Mouse (Mus musculus): Measurements from ENCODE around the gene Cxcr2. TPM values are rescaled to one million over a fixed set of nuclear protein-coding genes. Genes with fewer than 3 reads are reported as not detected.
"Not testable (repeated sequence)": the region's sequence is repeated elsewhere in the genome, so short reads cannot be mapped to it uniquely, and the experiment has no call there.

Gene Cxcr2
- polyA plus RNA-seq, 1 experiment from 2014 or later, result 0.07 TPM

DNA sequence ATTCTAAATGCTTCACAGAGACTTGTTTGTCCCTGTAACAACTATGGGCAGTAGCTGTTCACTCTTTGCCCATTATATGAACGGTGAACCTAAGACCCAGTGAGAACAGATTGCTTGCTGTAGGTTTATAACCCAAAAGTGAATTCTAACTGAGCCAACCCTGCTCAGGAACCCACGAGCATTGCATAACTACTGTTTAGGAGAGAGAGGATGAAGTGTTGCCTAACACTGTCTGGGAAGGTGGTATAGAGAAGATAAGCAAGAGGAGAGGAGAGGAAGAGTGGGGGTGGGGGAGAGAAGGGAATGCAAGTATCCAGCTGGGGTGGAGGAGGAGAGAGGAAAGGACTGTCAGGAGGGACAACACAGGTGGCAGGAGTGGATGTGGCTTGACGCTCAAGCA, 2.7 kb upstream of the Cxcr2 start:
- H3K4me2 ChIP-seq (replicated peaks; ENCODE audit: low read depth), result no peak overlapping the region
- WGBS, result 48% methylated on average over 3 of the region's 3 CpGs
- H3K27me3 ChIP-seq (replicated peaks; ENCODE audit: control insufficient read depth, insufficient read depth, low read length), result no peaks in the 10 kb centered on the region
- H3K4me1 ChIP-seq (replicated peaks; ENCODE audit: control insufficient read depth, insufficient read depth, low read length), result no peaks in the 10 kb centered on the region
- no peaks in the 10 kb centered on the region for H3K36me3 ChIP-seq (ENCODE audit: control insufficient read depth, insufficient read depth)
- H3K4me3 ChIP-seq (ENCODE audit: low read depth, low read length), result no peak overlapping the region
- no peak for TF ChIP-seq CTCF (IDR thresholded peaks at IDR 0.05; ENCODE audit: low read depth)
- no peak overlapping the region for H3K9ac ChIP-seq (ENCODE audit: low read depth, low read length)
- no peak overlapping the region for H3K27ac ChIP-seq (ENCODE audit: low read depth, low read length)
- no peak for ATAC-seq
- H3K9me3 ChIP-seq (ENCODE audit: control insufficient read depth), result no peaks in the 10 kb centered on the region

DNA sequence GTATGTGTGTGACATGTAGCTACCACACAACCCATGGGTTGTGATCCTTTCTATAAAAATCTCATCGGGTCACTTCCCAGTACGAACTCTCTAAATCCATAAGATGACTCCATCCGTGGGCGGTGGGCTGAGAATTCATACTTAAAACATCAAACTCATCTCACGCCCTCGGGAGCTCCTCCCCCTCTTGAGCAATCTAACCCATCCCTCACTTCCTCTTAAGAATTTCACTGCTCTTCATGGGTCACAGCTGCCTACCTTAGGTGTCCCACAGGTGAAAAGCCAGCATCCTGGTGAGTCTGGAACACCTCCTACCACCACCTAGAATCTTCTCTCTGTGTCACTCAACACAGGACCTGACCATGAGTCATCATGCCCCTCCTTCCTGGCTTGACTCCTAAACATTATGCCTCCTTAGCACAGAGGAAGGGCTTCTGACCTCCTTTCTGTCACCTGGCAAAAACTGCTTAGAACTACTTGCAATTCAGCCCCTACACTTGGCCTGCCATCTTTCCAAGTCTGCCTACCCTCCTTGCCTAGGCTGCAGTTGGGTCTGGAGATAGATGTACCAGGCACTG, 1.7 kb downstream of the Cxcr2 start:
- TF ChIP-seq CTCF (IDR thresholded peaks at IDR 0.05; ENCODE audit: low read depth), result no peak
- no peak overlapping the region for H3K4me3 ChIP-seq (ENCODE audit: low read depth, low read length)
- no peak overlapping the region for H3K27ac ChIP-seq (ENCODE audit: low read depth, low read length)
- no peak overlapping the region for H3K9ac ChIP-seq (ENCODE audit: low read depth, low read length)
- no peaks in the 10 kb centered on the region for H3K36me3 ChIP-seq (ENCODE audit: control insufficient read depth, insufficient read depth)
- H3K4me2 ChIP-seq (replicated peaks; ENCODE audit: low read depth), result no peak overlapping the region
- H3K27me3 ChIP-seq (replicated peaks; ENCODE audit: control insufficient read depth, insufficient read depth, low read length), result no peaks in the 10 kb centered on the region
- 76% methylated on average over 6 of the region's 6 CpGs for WGBS
- no peaks in the 10 kb centered on the region for H3K4me1 ChIP-seq (replicated peaks; ENCODE audit: control insufficient read depth, insufficient read depth, low read length)
- H3K9me3 ChIP-seq (ENCODE audit: control insufficient read depth), result no peaks in the 10 kb centered on the region
- ATAC-seq, result no peak

DNA sequence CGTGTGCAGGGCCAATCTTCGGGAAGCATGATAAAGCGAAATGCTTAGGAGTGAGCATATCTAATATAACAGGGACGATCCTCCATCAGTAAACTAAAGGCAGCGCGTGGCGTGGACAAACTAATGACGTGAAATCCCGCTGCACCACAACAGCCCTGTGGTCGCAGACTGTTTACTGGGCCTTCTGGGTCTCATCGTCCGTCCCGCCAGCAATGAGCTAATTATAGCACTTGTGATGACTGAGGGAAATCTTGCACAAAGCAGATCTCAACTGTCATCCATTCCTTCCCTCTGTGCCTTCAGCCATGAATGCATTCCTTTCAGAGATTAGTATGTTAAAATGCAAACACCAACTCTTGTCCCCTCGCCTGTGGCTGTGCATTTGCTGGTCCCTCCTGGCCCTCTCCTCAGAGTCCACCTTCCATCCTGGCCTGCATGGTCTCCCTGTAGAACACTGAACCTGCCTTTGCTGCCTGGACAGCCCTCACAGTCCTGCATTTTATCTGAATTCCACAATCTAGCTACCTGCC, 2.7 kb downstream of the Cxcr2 start:
- WGBS, result 67% methylated on average over 14 of the region's 14 CpGs
- Histone ChIP-seq H3K27me3 (replicated peaks; ENCODE audit: control insufficient read depth, insufficient read depth, low read length) (no peaks in the 10 kb centered on the region), H3K4me3 (ENCODE audit: low read depth, low read length) (no peak overlapping the region), H3K4me2 (replicated peaks; ENCODE audit: low read depth) (no peak overlapping the region), H3K36me3 (ENCODE audit: control insufficient read depth, insufficient read depth) (no peaks in the 10 kb centered on the region), H3K27ac (ENCODE audit: low read depth, low read length) (no peak overlapping the region), H3K4me1 (replicated peaks; ENCODE audit: control insufficient read depth, insufficient read depth, low read length) (no peaks in the 10 kb centered on the region), H3K9me3 (ENCODE audit: control insufficient read depth) (no peaks in the 10 kb centered on the region), H3K9ac (ENCODE audit: low read depth, low read length) (no peak overlapping the region)
- no peak for ATAC-seq
- no peak for TF ChIP-seq CTCF (IDR thresholded peaks at IDR 0.05; ENCODE audit: low read depth)

DNA sequence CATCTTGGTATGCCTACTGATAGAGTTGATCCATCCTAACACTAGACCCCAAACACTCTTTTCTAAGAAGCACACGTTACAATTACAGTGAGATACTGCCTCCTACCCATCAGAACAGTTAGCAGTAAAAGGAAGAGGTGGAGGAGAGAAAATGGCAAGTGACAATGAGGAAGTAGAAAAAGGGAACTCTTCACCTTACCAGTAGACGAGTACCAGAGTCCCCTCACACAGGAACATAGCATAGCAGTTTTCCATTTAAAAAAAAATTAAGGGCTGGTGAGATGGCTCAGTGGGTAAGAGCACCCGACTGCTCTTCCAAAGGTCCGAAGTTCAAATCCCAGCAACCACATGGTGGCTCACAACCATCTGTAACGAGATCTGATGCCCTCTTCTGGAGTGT, 5.8 kb downstream of the Cxcr2 start:
- not testable (repeated sequence) for H3K4me1 ChIP-seq (replicated peaks; ENCODE audit: control insufficient read depth, insufficient read depth, low read length); H3K4me3 ChIP-seq (ENCODE audit: low read depth, low read length); H3K27ac ChIP-seq (ENCODE audit: low read depth, low read length); ATAC-seq; H3K4me2 ChIP-seq (replicated peaks; ENCODE audit: low read depth); H3K9ac ChIP-seq (ENCODE audit: low read depth, low read length); H3K36me3 ChIP-seq (ENCODE audit: control insufficient read depth, insufficient read depth); H3K9me3 ChIP-seq (ENCODE audit: control insufficient read depth); H3K27me3 ChIP-seq (replicated peaks; ENCODE audit: control insufficient read depth, insufficient read depth, low read length)
- WGBS, result 72% methylated on average over 4 of the region's 5 CpGs

DNA sequence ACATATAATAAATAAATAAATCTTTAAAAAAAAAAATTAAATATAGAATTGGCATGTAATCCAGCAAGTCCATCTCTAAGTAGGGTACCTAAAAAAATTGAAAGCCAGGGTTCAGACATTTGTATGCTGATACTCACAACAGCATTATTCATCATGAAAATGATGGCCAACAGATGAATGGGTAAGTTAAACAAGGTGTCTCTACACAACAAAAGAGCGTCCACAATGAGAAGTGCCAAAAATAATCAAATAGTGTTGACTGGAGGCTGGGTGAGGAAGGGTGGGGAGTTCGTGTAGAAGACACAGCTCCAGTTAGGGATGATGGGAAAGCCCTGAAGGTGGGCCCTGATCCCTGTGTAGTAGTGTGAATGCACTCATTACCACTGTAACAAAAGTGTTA, 6.2 kb downstream of the Cxcr2 start:
- no peak overlapping the region for H3K4me3 ChIP-seq (ENCODE audit: low read depth, low read length)
- no peaks in the 10 kb centered on the region for H3K36me3 ChIP-seq (ENCODE audit: control insufficient read depth, insufficient read depth)
- H3K27me3 ChIP-seq (replicated peaks; ENCODE audit: control insufficient read depth, insufficient read depth, low read length), result no peaks in the 10 kb centered on the region
- TF ChIP-seq CTCF (IDR thresholded peaks at IDR 0.05; ENCODE audit: low read depth), result no peak
- ATAC-seq, result no peak
- no peak overlapping the region for H3K27ac ChIP-seq (ENCODE audit: low read depth, low read length)
- no peak overlapping the region for H3K4me2 ChIP-seq (replicated peaks; ENCODE audit: low read depth)
- H3K9ac ChIP-seq (ENCODE audit: low read depth, low read length), result no peak overlapping the region
- H3K9me3 ChIP-seq (ENCODE audit: control insufficient read depth), result no peaks in the 10 kb centered on the region
- H3K4me1 ChIP-seq (replicated peaks; ENCODE audit: control insufficient read depth, insufficient read depth, low read length), result no peaks in the 10 kb centered on the region
- WGBS, result 64% methylated on average over 2 of the region's 2 CpGs

DNA sequence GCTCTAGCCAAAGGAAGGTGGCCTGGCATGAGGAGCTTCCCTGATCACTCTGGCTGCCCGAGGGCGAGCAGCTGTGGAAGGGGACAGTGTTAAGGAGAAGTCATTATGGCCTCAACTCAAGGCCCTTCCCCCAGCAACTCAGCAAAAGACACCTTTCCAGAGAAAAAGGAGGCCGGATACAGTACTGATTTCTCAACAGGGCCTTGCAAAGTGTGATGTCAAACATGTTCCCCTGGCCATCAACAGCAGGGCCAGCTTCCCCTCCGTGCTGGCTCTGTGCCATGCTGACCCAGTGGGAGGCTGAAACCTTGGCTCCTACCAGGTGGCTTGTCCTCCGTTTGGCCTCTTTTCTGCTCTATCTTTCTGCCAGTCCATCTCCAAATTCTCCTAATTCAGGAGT, 13.3 kb downstream of the Cxcr2 start:
- no peak overlapping the region for H3K4me2 ChIP-seq (replicated peaks; ENCODE audit: low read depth)
- whole genome bisulfite sequencing, result 85% methylated on average over 5 of the region's 5 CpGs
- no peak for ATAC-seq

DNA sequence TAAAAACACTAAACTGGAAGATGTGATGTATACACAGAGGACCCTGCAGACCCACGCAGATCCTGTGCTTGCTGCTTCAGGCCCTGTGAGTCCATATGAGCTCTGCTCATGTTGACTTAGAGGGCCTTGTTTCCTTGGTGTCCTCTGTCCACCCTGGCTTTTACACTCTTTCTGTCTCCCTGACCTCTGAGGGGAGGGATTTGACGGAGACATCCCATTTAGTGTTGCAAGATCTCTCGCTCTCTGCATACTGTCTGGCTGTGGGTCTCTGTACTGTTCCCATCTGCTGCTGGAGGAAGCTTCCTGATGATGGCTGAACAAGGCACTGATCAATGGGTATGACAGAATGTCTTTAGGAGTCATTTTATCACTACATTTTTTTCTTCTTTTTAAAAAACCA, 15.9 kb downstream of the Cxcr2 start:
- no peaks in the 10 kb centered on the region for H3K9me3 ChIP-seq (ENCODE audit: control insufficient read depth)
- no peaks in the 10 kb centered on the region for H3K27me3 ChIP-seq (replicated peaks; ENCODE audit: control insufficient read depth, insufficient read depth, low read length)
- no peak overlapping the region for H3K9ac ChIP-seq (ENCODE audit: low read depth, low read length)
- no peak overlapping the region for H3K4me3 ChIP-seq (ENCODE audit: low read depth, low read length)
- 88% methylated on average over 3 of the region's 3 CpGs for WGBS
- H3K27ac ChIP-seq (ENCODE audit: low read depth, low read length), result no peak overlapping the region
- H3K4me2 ChIP-seq (replicated peaks; ENCODE audit: low read depth), result no peak overlapping the region
- H3K4me1 ChIP-seq (replicated peaks; ENCODE audit: control insufficient read depth, insufficient read depth, low read length), result no peaks in the 10 kb centered on the region
- ATAC-seq, result no peak
- TF ChIP-seq CTCF (IDR thresholded peaks at IDR 0.05; ENCODE audit: low read depth), result no peak
- H3K36me3 ChIP-seq (ENCODE audit: control insufficient read depth, insufficient read depth), result no peaks in the 10 kb centered on the region

More for the DNA sequence above, 13.3 kb downstream of the Cxcr2 start:
- Histone ChIP-seq H3K36me3 (ENCODE audit: control insufficient read depth, insufficient read depth) (no peaks in the 10 kb centered on the region), H3K27me3 (replicated peaks; ENCODE audit: control insufficient read depth, insufficient read depth, low read length) (no peaks in the 10 kb centered on the region), H3K4me1 (replicated peaks; ENCODE audit: control insufficient read depth, insufficient read depth, low read length) (no peaks in the 10 kb centered on the region), H3K27ac (ENCODE audit: low read depth, low read length) (no peak overlapping the region), H3K4me3 (ENCODE audit: low read depth, low read length) (no peak overlapping the region), H3K9ac (ENCODE audit: low read depth, low read length) (no peak overlapping the region), H3K9me3 (ENCODE audit: control insufficient read depth) (no peaks in the 10 kb centered on the region)
- no peak for TF ChIP-seq CTCF (IDR thresholded peaks at IDR 0.05; ENCODE audit: low read depth)
